Mouse (Mus musculus) heart, postnatal 4 days (tissue): ENCODE data around the gene Sept9. TPM values are rescaled to one million over a fixed set of nuclear protein-coding genes. Genes with fewer than 3 reads are reported as not detected.

Experiments
- DNase-seq: peaks from one replicate; pipeline ENCODE4 v3.0.0; 2021
- total RNA-seq, 2 experiments: library from RNA; stranded (reverse); gene quantifications; 2 replicates each; pipeline ENCODE4 v1.2.3; 2021

Sept9 gene
- total RNA-seq, 2 experiments from 2014 or later = 76.7 to 77.4 TPM

GRCm38 (mm10) chr11:117295266-117295665, 95.8 kb downstream of the Sept9 start:
- DNase-seq = no peak

GRCm38 (mm10) chr11:117296116-117296499, 96.6 kb downstream of the Sept9 start:
- no peak for DNase-seq

GRCm38 (mm10) chr11:117296500-117297189, 97.2 kb downstream of the Sept9 start:
- DNase-seq = no peak

GRCm38 (mm10) chr11:117297190-117297829, 97.8 kb downstream of the Sept9 start:
- no peak for DNase-seq

- no peak for DNase-seq
Observed at GRCm38 (mm10) chr11:117299741-117300140, 100.3 kb downstream of the Sept9 start.

GRCm38 (mm10) chr11:117300809-117301208, 101.3 kb downstream of the Sept9 start:
- no peak for DNase-seq

- no peak for DNase-seq
Observed at GRCm38 (mm10) chr11:117301716-117302115, 102.3 kb downstream of the Sept9 start.

GRCm38 (mm10) chr11:117302371-117302770, 102.9 kb downstream of the Sept9 start:
- DNase-seq = no peak

- DNase-seq = no peak
Observed at GRCm38 (mm10) chr11:117305509-117306188, 106.2 kb downstream of the Sept9 start.

- no peak for DNase-seq
Observed at GRCm38 (mm10) chr11:117306311-117307088, 107.0 kb downstream of the Sept9 start.

GRCm38 (mm10) chr11:117307895-117308786, 108.7 kb downstream of the Sept9 start:
- DNase-seq = peak; percentile 77

GRCm38 (mm10) chr11:117309108-117309917, 109.9 kb downstream of the Sept9 start:
- no peak for DNase-seq

GRCm38 (mm10) chr11:117309918-117310287, 110.4 kb downstream of the Sept9 start:
- DNase-seq = peak; percentile 51

- peak; percentile 52 for DNase-seq
Observed at GRCm38 (mm10) chr11:117310341-117311107, 111.1 kb downstream of the Sept9 start.

- DNase-seq = peak; percentile 89
Observed at GRCm38 (mm10) chr11:117311127-117311800, 111.8 kb downstream of the Sept9 start.

- peak; percentile 89 for DNase-seq
Observed at GRCm38 (mm10) chr11:117312028-117312901, 112.8 kb downstream of the Sept9 start.

GRCm38 (mm10) chr11:117312936-117313335, 113.5 kb downstream of the Sept9 start:
- peak; percentile 77 for DNase-seq

GRCm38 (mm10) chr11:117313446-117313845, 114.0 kb downstream of the Sept9 start:
- no peak for DNase-seq
